Mouse (Mus musculus): ENCODE results near the gene Noxo1. TPM values are rescaled to one million over a fixed set of nuclear protein-coding genes. Genes with fewer than 3 reads are reported as not detected.

Gene Noxo1
- polyA plus RNA-seq, 1 experiment from 2014 or later = 2.4 TPM

GRCm38 (mm10) chr17:24725637-24726390 is 29.8 kb downstream of the Noxo1 start:
- ATAC-seq = no peak
- ChIA-PET CTCF (interaction anchor here (1.1 to 2.9 kb wide), 2 partner anchors 9 to 36 kb away, joined by 3 to 22 read pairs; partner anchors contain the start of gene Msrb1), POLR2A (interaction anchor here (0.6 kb wide), 1 partner anchor 220 kb away, joined by 3 read pairs; no protein-coding TSS in a partner anchor)
- DNase-seq (ENCODE audit: low read depth, low spot score) = no peak
- no peaks in the 10 kb centered on the region for H3K27me3 ChIP-seq
- no peak for TF ChIP-seq CTCF (IDR thresholded peaks at IDR 0.05)
- in situ Hi-C loops (cut with MboI; ENCODE audit: low pct_unique_long_range_greater_than_20kb) = no loop called here

GRCm38 (mm10) chr17:24727618-24728017 is 31.6 kb downstream of the Noxo1 start, which contains the start of gene Rpl3l:
Gene Rpl3l (plus strand): TSS chr17:24727820.
- H3K27me3 ChIP-seq = no peaks in the 10 kb centered on the region
- TF ChIP-seq CTCF (IDR thresholded peaks at IDR 0.05) = no peak
- in situ Hi-C loops (cut with MboI; ENCODE audit: low pct_unique_long_range_greater_than_20kb) = no loop called here
- no peak for ATAC-seq
- ChIA-PET CTCF (interaction anchor here (1.4 kb wide), 1 partner anchor 9 kb away, joined by 4 read pairs; the partner anchor contains the start of gene Msrb1), POLR2A (interaction anchor here (1.1 kb wide), 1 partner anchor 12 kb away, joined by 3 read pairs; no protein-coding TSS in a partner anchor)
- DNase-seq (ENCODE audit: low read depth, low spot score) = no peak

GRCm38 (mm10) chr17:24728184-24728583 is 32.1 kb downstream of the Noxo1 start:
- POLR2A ChIA-PET = interaction anchor here (1.1 kb wide), 1 partner anchor 13 kb away, joined by 3 read pairs; no protein-coding TSS in a partner anchor
- in situ Hi-C loops (cut with MboI; ENCODE audit: low pct_unique_long_range_greater_than_20kb) = no loop called here
- no peak for DNase-seq (ENCODE audit: low read depth, low spot score)

GRCm38 (mm10) chr17:24729067-24729466 is 33.0 kb downstream of the Noxo1 start:
- CTCF ChIA-PET = no interaction called here
- DNase-seq (ENCODE audit: low read depth, low spot score) (no peak), ATAC-seq (no peak)
- H3K27me3 ChIP-seq = no peaks in the 10 kb centered on the region
- no peak for TF ChIP-seq CTCF (IDR thresholded peaks at IDR 0.05)
- POLR2A ChIA-PET = no interaction called here
- in situ Hi-C loops (cut with MboI; ENCODE audit: low pct_unique_long_range_greater_than_20kb) = no loop called here

More at GRCm38 (mm10) chr17:24728184-24728583, 32.1 kb downstream of the Noxo1 start:
- ATAC-seq = no peak
- H3K27me3 ChIP-seq = no peaks in the 10 kb centered on the region
- TF ChIP-seq CTCF (IDR thresholded peaks at IDR 0.05) = no peak
- CTCF ChIA-PET = interaction anchor here (1.4 kb wide), 1 partner anchor 8 kb away, joined by 4 read pairs; the partner anchor contains the start of gene Msrb1

- DNase-seq (ENCODE audit: low read depth, low spot score) (no peak), ATAC-seq (no peak)
- in situ Hi-C loops (cut with MboI; ENCODE audit: low pct_unique_long_range_greater_than_20kb) = no loop called here
- no peaks in the 10 kb centered on the region for H3K27me3 ChIP-seq
- CTCF ChIA-PET = interaction anchor here (1.5 kb wide), 1 partner anchor 87 kb away, joined by 3 read pairs; no protein-coding TSS in a partner anchor
- POLR2A ChIA-PET = no interaction called here
- TF ChIP-seq CTCF (IDR thresholded peaks at IDR 0.05) = no peak
Observed at GRCm38 (mm10) chr17:24730787-24731186, 34.8 kb downstream of the Noxo1 start.

GRCm38 (mm10) chr17:24732233-24732935 is 36.4 kb downstream of the Noxo1 start:
- no peak for TF ChIP-seq CTCF (IDR thresholded peaks at IDR 0.05)
- DNase-seq (ENCODE audit: low read depth, low spot score) = no peak
- ATAC-seq = no peak
- H3K27me3 ChIP-seq = no peaks in the 10 kb centered on the region
- ChIA-PET CTCF (interaction anchor here (1.5 to 4.9 kb wide), 2 partner anchors 8 to 86 kb away, joined by 3 to 22 read pairs; partner anchors contain the start of gene Ndufb10), POLR2A (no interaction called here)
- in situ Hi-C loops (cut with MboI; ENCODE audit: low pct_unique_long_range_greater_than_20kb) = no loop called here

- ChIA-PET POLR2A (interaction anchor here (0.6 kb wide), 1 partner anchor 9 kb away, joined by 3 read pairs; the partner anchor contains the start of gene Ndufb10), CTCF (interaction anchor here (4.9 kb wide), 1 partner anchor 9 kb away, joined by 22 read pairs; the partner anchor contains the start of gene Ndufb10)
- in situ Hi-C loops (cut with MboI; ENCODE audit: low pct_unique_long_range_greater_than_20kb) = no loop called here
- DNase-seq (ENCODE audit: low read depth, low spot score) (no peak), ATAC-seq (no peak)
- H3K27me3 ChIP-seq = no peaks in the 10 kb centered on the region
- no peak for TF ChIP-seq CTCF (IDR thresholded peaks at IDR 0.05)
Observed at GRCm38 (mm10) chr17:24733434-24734050, 37.5 kb downstream of the Noxo1 start.

- in situ Hi-C loops (cut with MboI; ENCODE audit: low pct_unique_long_range_greater_than_20kb) = no loop called here
- DNase-seq (ENCODE audit: low read depth, low spot score) (no peak), ATAC-seq (no peak)
- no peaks in the 10 kb centered on the region for H3K27me3 ChIP-seq
- CTCF ChIA-PET = interaction anchor here (4.9 kb wide), 1 partner anchor 10 kb away, joined by 22 read pairs; the partner anchor contains the start of gene Ndufb10
- POLR2A ChIA-PET = interaction anchor here (0.6 kb wide), 1 partner anchor 40 kb away, joined by 3 read pairs; no protein-coding TSS in a partner anchor
- TF ChIP-seq CTCF (IDR thresholded peaks at IDR 0.05) = no peak
Observed at GRCm38 (mm10) chr17:24734513-24734912, 38.5 kb downstream of the Noxo1 start.

- no peak for TF ChIP-seq CTCF (IDR thresholded peaks at IDR 0.05)
- DNase-seq (ENCODE audit: low read depth, low spot score) (no peak), ATAC-seq (no peak)
- POLR2A ChIA-PET = interaction anchor here (1.2 kb wide), 1 partner anchor 14 kb away, joined by 3 read pairs; no protein-coding TSS in a partner anchor
- in situ Hi-C loops (cut with MboI; ENCODE audit: low pct_unique_long_range_greater_than_20kb) = no loop called here
- H3K27me3 ChIP-seq = no peaks in the 10 kb centered on the region
- CTCF ChIA-PET = interaction anchor here (1.1 to 4.9 kb wide), 2 partner anchors 11 to 81 kb away, joined by 3 to 22 read pairs; partner anchors contain the start of gene Ndufb10
Observed at GRCm38 (mm10) chr17:24735446-24735845, 39.4 kb downstream of the Noxo1 start.

Data from Patski (cell line).